Mouse (Mus musculus): ENCODE results near the gene Trpm8.

Gene Trpm8

GRCm38 (mm10) chr1:88247660-88248059, 29.8 kb upstream of the Trpm8 start:
- DNase-seq (ENCODE audit: low spot score), result no peak

- no peak for DNase-seq (ENCODE audit: low spot score)
Observed at GRCm38 (mm10) chr1:88248658-88249057, 28.8 kb upstream of the Trpm8 start.

GRCm38 (mm10) chr1:88249596-88249995, 27.9 kb upstream of the Trpm8 start:
- no peak for DNase-seq (ENCODE audit: low spot score)

GRCm38 (mm10) chr1:88250023-88250422, 27.4 kb upstream of the Trpm8 start:
- DNase-seq (ENCODE audit: low spot score), result no peak

- no peak for DNase-seq (ENCODE audit: low spot score)
Observed at GRCm38 (mm10) chr1:88253106-88253505, 24.4 kb upstream of the Trpm8 start.

GRCm38 (mm10) chr1:88253540-88253939, 23.9 kb upstream of the Trpm8 start:
- peak; percentile 94 for DNase-seq (ENCODE audit: low spot score)

- no peak for DNase-seq (ENCODE audit: low spot score)
Observed at GRCm38 (mm10) chr1:88254793-88255465, 22.5 kb upstream of the Trpm8 start.

- no peak for DNase-seq (ENCODE audit: low spot score)
Observed at GRCm38 (mm10) chr1:88255466-88255857, 22.0 kb upstream of the Trpm8 start.

GRCm38 (mm10) chr1:88255989-88256754, 21.3 kb upstream of the Trpm8 start:
- DNase-seq (ENCODE audit: low spot score), result no peak

GRCm38 (mm10) chr1:88256886-88257663, 20.4 kb upstream of the Trpm8 start:
- DNase-seq (ENCODE audit: low spot score), result no peak

GRCm38 (mm10) chr1:88257681-88258080, 19.8 kb upstream of the Trpm8 start:
- DNase-seq (ENCODE audit: low spot score), result no peak

- no peak for DNase-seq (ENCODE audit: low spot score)
Observed at GRCm38 (mm10) chr1:88258361-88258760, 19.1 kb upstream of the Trpm8 start.

- no peak for DNase-seq (ENCODE audit: low spot score)
Observed at GRCm38 (mm10) chr1:88258881-88259642, 18.4 kb upstream of the Trpm8 start.

- no peak for DNase-seq (ENCODE audit: low spot score)
Observed at GRCm38 (mm10) chr1:88259643-88260024, 17.8 kb upstream of the Trpm8 start.

GRCm38 (mm10) chr1:88260114-88260513, 17.3 kb upstream of the Trpm8 start:
- peak; percentile 92 for DNase-seq (ENCODE audit: low spot score)

- DNase-seq (ENCODE audit: low spot score), result no peak
Observed at GRCm38 (mm10) chr1:88260604-88261377, 16.7 kb upstream of the Trpm8 start.

GRCm38 (mm10) chr1:88261706-88262105, 15.8 kb upstream of the Trpm8 start:
- no peak for DNase-seq (ENCODE audit: low spot score)

GRCm38 (mm10) chr1:88262255-88262654, 15.2 kb upstream of the Trpm8 start:
- DNase-seq (ENCODE audit: low spot score), result peak; percentile 86

GRCm38 (mm10) chr1:88262961-88263360, 14.5 kb upstream of the Trpm8 start:
- DNase-seq (ENCODE audit: low spot score), result no peak

GRCm38 (mm10) chr1:88263778-88264177, 13.7 kb upstream of the Trpm8 start:
- DNase-seq (ENCODE audit: low spot score), result no peak

GRCm38 (mm10) chr1:88264237-88264868, 13.1 kb upstream of the Trpm8 start:
- no peak for DNase-seq (ENCODE audit: low spot score)

Measured in yolk sac, embryonic 10.5 days (tissue).